Mouse (Mus musculus) erythroblast, embryonic 14.5 days (primary cell): ENCODE measurements around the gene Kdelr1.

Source experiments
- GATA1 ChIP-seq: IDR thresholded peaks from 2 replicates; pipeline ENCODE4 v1.6.1; 2012; ENCODE audit warnings: low read length, inconsistent platforms, mixed read lengths
- TAL1 ChIP-seq: IDR thresholded peaks from 3 replicates; pipeline ENCODE4 v1.6.1; 2012; ENCODE audit warnings: low read length, inconsistent platforms, mixed read lengths

GRCm38 (mm10) chr7:45850661-45851060 lies 21.9 kb upstream of the Kdelr1 start:
- no peak for TF ChIP-seq TAL1
- no peak for TF ChIP-seq GATA1
